Comparison of ENCODE assay signal across 22 mouse cellular contexts in the genomic region with DNA sequence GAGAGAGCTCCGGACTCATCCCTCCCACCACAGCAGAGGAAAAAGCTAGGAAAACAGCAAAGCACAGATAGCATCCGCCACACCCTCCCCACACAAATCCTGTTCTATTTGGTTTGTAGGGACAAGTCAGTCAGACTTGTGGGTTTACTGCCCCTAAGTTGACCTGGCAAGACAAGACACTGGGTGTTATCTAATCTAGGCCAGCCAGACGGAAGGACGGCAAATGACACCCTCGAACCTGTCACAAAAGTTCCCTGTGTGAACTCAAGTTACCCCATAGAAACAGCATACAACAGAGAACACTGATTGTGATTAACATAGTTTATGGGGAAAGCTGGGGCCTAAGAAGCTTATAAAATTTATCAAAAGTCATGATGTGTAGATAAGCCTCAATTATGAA.
DNase-seq lines count a peak whose midpoint lies in the region; ATAC-seq and TF ChIP-seq lines count a peak whose summit lies in the region.
"Had no signal": no experiment of that assay in that cellular context is flagged by ENCODE, and none has a peak within 500 bp of the region (broad histone marks: within the 10 kb centered on the region; RNA-seq: fewer than 3 reads in every experiment).

No protein-coding gene starts in this region.

- ATAC-seq in liver, embryonic 14.5 days (ENCODE audit: insufficient read depth): peak; percentile 20; the same call in 1 of the 2 replicates
- ATAC-seq in megakaryocyte-erythroid progenitor cell, adult 5-6 weeks (replicated peaks; ENCODE audit: low FRiP score, low TSS enrichment, poor library complexity, severe bottlenecking): peak; percentile 84
- ATAC-seq: CD4-positive, CD25-positive, alpha-beta regulatory T cell, adult 4 months; forebrain, embryonic 14.5 days had no signal

- TF ChIP-seq EP300 in liver, embryonic 14.5 days (IDR thresholded peaks at IDR 0.05; ENCODE audit: low read depth): 0 out of 2 replicates have a peak, but pooled peaks have one; percentile 27

- 10% methylated on average over 5 of the region's 5 CpGs for WGBS in liver, embryonic 14.5 days (ENCODE audit: insufficient replicate concordance)
- 84% methylated on average over 5 of the region's 5 CpGs for WGBS in embryonic facial prominence, embryonic 10.5 days

- peak; percentile 37 for DNase-seq in heart, adult 11 months
- DNase-seq in heart, adult 9 months (ENCODE audit: low spot score in 2 of 2): no peak
- DNase-seq in liver (peak; percentile 10), adipocyte (ENCODE audit: low spot score) (no peak)
- no peak for DNase-seq in liver, embryonic 14.5 days (ENCODE audit: low read depth in 3 of 3, low spot score in 3 of 3)
- DNase-seq in embryonic facial prominence, embryonic 10.5 days (ENCODE audit: low spot score): no peak
- DNase-seq in adrenal gland, postnatal 10 days: no peak
- DNase-seq: adrenal gland, postnatal 14 days; B cell, adult 2 months; cerebellum, adult 11 months; cerebellum, adult 9-10 months; cerebellum, postnatal 25 days; gastrocnemius, adult 2 months; gastrocnemius, postnatal 25 days; heart, adult 18-20 months; heart, postnatal 36 days had no signal

- H3K9me3 ChIP-seq in liver, embryonic 14.5 days (ENCODE audit: control insufficient read depth, low read length): no peaks in the 10 kb centered on the region
- H3K9me3 ChIP-seq in embryonic facial prominence, embryonic 10.5 days: 0 out of 2 replicates have a peak, but pooled peaks cover 2% of the 10 kb centered on the region
- H3K9me3 ChIP-seq: hindbrain, embryonic 15.5 days had no signal

- H3K36me3 ChIP-seq in liver, embryonic 14.5 days (replicated peaks; ENCODE audit: control insufficient read depth, insufficient read depth, low read depth): no peaks in the 10 kb centered on the region
- H3K36me3 ChIP-seq in embryonic facial prominence, embryonic 10.5 days (replicated peaks): no peaks in the 10 kb centered on the region
- H3K36me3 ChIP-seq: G1E; heart, embryonic 12.5 days; hindbrain, embryonic 15.5 days had no signal

- no peak for TF ChIP-seq CTCF in liver, embryonic 14.5 days (IDR thresholded peaks at IDR 0.05; ENCODE audit: low read depth)

- no peak overlapping the region for H3K4me3 ChIP-seq in liver, embryonic 14.5 days (ENCODE audit: insufficient read depth in 1 of 2, low read depth in 2 of 2, low read length in 2 of 2)
- H3K4me3 ChIP-seq in embryonic facial prominence, embryonic 10.5 days: no peak overlapping the region
- H3K4me3 ChIP-seq: gastrocnemius, adult 2 months; heart, embryonic 12.5 days; hindbrain, embryonic 15.5 days had no signal

- peaks cover 6 to 24% of the 10 kb centered on the region in 2 experiments for H3K4me1 ChIP-seq in liver, embryonic 14.5 days (replicated peaks; ENCODE audit: control insufficient read depth in 2 of 2, insufficient read depth in 2 of 2, low read length in 1 of 2)
- H3K4me1 ChIP-seq in embryonic facial prominence, embryonic 10.5 days: no peaks in the 10 kb centered on the region; the same call in 1 of the 2 replicates
- H3K4me1 ChIP-seq: hindbrain, embryonic 15.5 days had no signal

- no peak overlapping the region for H3K27ac ChIP-seq in liver, embryonic 14.5 days
- no peak overlapping the region for H3K27ac ChIP-seq in embryonic facial prominence, embryonic 10.5 days (replicated peaks)
- H3K27ac ChIP-seq: gastrocnemius, adult 2 months; hindbrain, embryonic 15.5 days had no signal

- H3K27me3 ChIP-seq in liver, embryonic 14.5 days (ENCODE audit: control insufficient read depth, insufficient read depth, low read length): no peaks in the 10 kb centered on the region
- H3K27me3 ChIP-seq in embryonic facial prominence, embryonic 10.5 days (replicated peaks; ENCODE audit: low read depth, poor library complexity, severe bottlenecking): no peaks in the 10 kb centered on the region
- H3K27me3 ChIP-seq: heart, embryonic 12.5 days; hindbrain, embryonic 15.5 days had no signal

- H3K9ac ChIP-seq in liver, embryonic 14.5 days (replicated peaks): no peak overlapping the region
- H3K9ac ChIP-seq: heart, embryonic 12.5 days; hindbrain, embryonic 15.5 days had no signal

- H3K4me2 ChIP-seq in liver, embryonic 14.5 days (ENCODE audit: low read depth): no peak overlapping the region
- H3K4me2 ChIP-seq: heart, embryonic 12.5 days; hindbrain, embryonic 15.5 days had no signal

Comparison
In these comparisons a context has a peak if more than half of its experiments do, and no peak if none do; other contexts are left out.
1. DNase-seq: peak in heart, adult 11 months (single experiment) and liver (single experiment); none in heart, adult 9 months (0 of 2), liver, embryonic 14.5 days (0 of 3), adipocyte (single experiment), embryonic facial prominence, embryonic 10.5 days (single experiment) and adrenal gland, postnatal 10 days (single experiment).